Mouse (Mus musculus) forebrain, embryonic 10.5 days (tissue): Measurements from ENCODE around the gene Nod2. TPM values are rescaled to one million over a fixed set of nuclear protein-coding genes. Genes with fewer than 3 reads are reported as not detected.
A peak's percentile ranks its signal among the peaks of the same experiment; 100 is the strongest.

Experiments used
- DNase-seq: peaks from one replicate; pipeline ENCODE4 v3.0.0-alpha.2; 2017; ENCODE audit warnings: low spot score; ENCODE audit errors: extremely low spot score
- H3K27ac ChIP-seq: fragments of 300-500 bp; sonication (generic); 2 replicates; pipeline ENCODE4 v1.5.1; 2016; ENCODE audit warnings: mild to moderate bottlenecking
- H3K27me3 ChIP-seq: fragments of 300-500 bp; sonication (generic); 2 replicates; pipeline ENCODE4 v1.6.1; 2016; ENCODE audit warnings: mild to moderate bottlenecking; ENCODE audit not compliant: poor library complexity, severe bottlenecking
- H3K36me3 ChIP-seq: fragments of 300-500 bp; sonication (generic); replicated peaks from 2 replicates; pipeline ENCODE4 v1.6.1; 2016; ENCODE audit warnings: mild to moderate bottlenecking, moderate library complexity
- H3K4me1 ChIP-seq: fragments of 300-500 bp; sonication (generic); 2 replicates; pipeline ENCODE4 v1.6.1; 2016
- H3K4me3 ChIP-seq: fragments of 300-500 bp; sonication (generic); 2 replicates; pipeline ENCODE4 v1.5.1; 2016; ENCODE audit warnings: mild to moderate bottlenecking, moderate library complexity
- H3K9me3 ChIP-seq: fragments of 300-500 bp; sonication (generic); 2 replicates; pipeline ENCODE4 v1.6.1; 2016; ENCODE audit warnings: mild to moderate bottlenecking, moderate library complexity
- WGBS: fragments of 180-500 bp; shearing (Covaris S2); methylation state at CpG from one replicate; pipeline ENCODE4 v1.1.7; 2016; 5-methylcytosine and 5-hydroxymethylcytosine counted together
- polyA plus RNA-seq: library from polyadenylated mRNA; unstranded; fragments of >200 nt; fragmentation: Nextera tagmentation; extraction: Ambion mirVana; gene quantifications from 2 replicates; pipeline ENCODE4 v1.2.1, GENCODE M21; 2016

Nod2 gene
- polyA plus RNA-seq: 0.07 and 0.20 TPM in 2 replicates

- DNase-seq: peak; percentile 75
- WGBS: 8% methylated on average over 33 of the region's 33 CpGs
- H3K9me3 ChIP-seq: no peaks in the 10 kb centered on the region
- H3K4me3 ChIP-seq: peak within 1 kb of the TSS; percentile 58
- H3K36me3 ChIP-seq: no peaks in the 10 kb centered on the region
- H3K4me1 ChIP-seq: peaks cover 19% of the 10 kb centered on the region
- peaks cover 40% of the 10 kb centered on the region for H3K27me3 ChIP-seq
- H3K27ac ChIP-seq: 0 out of 2 replicates have a peak within 1 kb of the TSS, but pooled peaks have one; percentile 44
Measured at GRCm38 (mm10) chr8:88646837-88647778, at the start of gene Nod2. Gene Nod2, plus strand, starts transcription at chr8:88647315.

GRCm38 (mm10) chr8:88598578-88598977 is 48.5 kb upstream of the Nod2 start:
- Histone ChIP-seq H3K9me3 (peaks cover 15% of the 10 kb centered on the region), H3K4me3 (no peak overlapping the region), H3K36me3 (0 out of 2 replicates have a peak, but pooled peaks cover 7% of the 10 kb centered on the region), H3K27ac (peak overlapping the region; percentile 56), H3K4me1 (peaks cover 35% of the 10 kb centered on the region), H3K27me3 (no peaks in the 10 kb centered on the region)
- 81% methylated on average over 5 of the region's 5 CpGs for WGBS
- no peak for DNase-seq

- H3K36me3 ChIP-seq: 0 out of 2 replicates have a peak, but pooled peaks cover 4% of the 10 kb centered on the region
- no peak for DNase-seq
- H3K4me3 ChIP-seq: no peak overlapping the region
- peaks cover 15% of the 10 kb centered on the region for H3K9me3 ChIP-seq
- no peaks in the 10 kb centered on the region for H3K27me3 ChIP-seq
- H3K27ac ChIP-seq: no peak overlapping the region
- WGBS: 93% methylated on average over 7 of the region's 7 CpGs
- H3K4me1 ChIP-seq: peaks cover 38% of the 10 kb centered on the region
Measured at GRCm38 (mm10) chr8:88599491-88599890, 47.6 kb upstream of the Nod2 start.

GRCm38 (mm10) chr8:88603446-88603989 is 43.6 kb upstream of the Nod2 start:
- Histone ChIP-seq H3K27me3 (no peaks in the 10 kb centered on the region), H3K27ac (peak overlapping the region; percentile 83), H3K9me3 (peaks cover 15% of the 10 kb centered on the region), H3K4me3 (peak overlapping the region; percentile 46), H3K36me3 (0 out of 2 replicates have a peak, but pooled peaks cover 4% of the 10 kb centered on the region), H3K4me1 (peaks cover 42% of the 10 kb centered on the region)
- DNase-seq: peak; percentile 34
- 4% methylated on average over 10 of the region's 10 CpGs for WGBS

- peak; percentile 97 for DNase-seq
- Histone ChIP-seq H3K36me3 (0 out of 2 replicates have a peak, but pooled peaks cover 4% of the 10 kb centered on the region), H3K9me3 (peaks cover 15% of the 10 kb centered on the region), H3K4me3 (peak overlapping the region; percentile 46), H3K27me3 (no peaks in the 10 kb centered on the region), H3K27ac (peak overlapping the region; percentile 83), H3K4me1 (peaks cover 48% of the 10 kb centered on the region)
- 5% methylated on average over 20 of the region's 20 CpGs for WGBS
Measured at GRCm38 (mm10) chr8:88604065-88605038, 42.8 kb upstream of the Nod2 start.

GRCm38 (mm10) chr8:88605361-88606040 is 41.6 kb upstream of the Nod2 start:
- H3K4me1 ChIP-seq: peaks cover 58% of the 10 kb centered on the region
- H3K4me3 ChIP-seq: no peak overlapping the region
- H3K36me3 ChIP-seq: 0 out of 2 replicates have a peak, but pooled peaks cover 4% of the 10 kb centered on the region
- H3K27me3 ChIP-seq: no peaks in the 10 kb centered on the region
- H3K27ac ChIP-seq: peak overlapping the region; percentile 83
- 49% methylated on average over 13 of the region's 13 CpGs for WGBS
- peaks cover 15% of the 10 kb centered on the region for H3K9me3 ChIP-seq
- DNase-seq: no peak

GRCm38 (mm10) chr8:88609036-88609435 is 38.1 kb upstream of the Nod2 start:
- Histone ChIP-seq H3K27ac (no peak overlapping the region), H3K4me3 (no peak overlapping the region), H3K36me3 (no peaks in the 10 kb centered on the region), H3K27me3 (0 out of 2 replicates have a peak, but pooled peaks cover 7% of the 10 kb centered on the region), H3K9me3 (no peaks in the 10 kb centered on the region), H3K4me1 (peaks cover 48% of the 10 kb centered on the region)
- 81% methylated on average over 8 of the region's 8 CpGs for WGBS
- DNase-seq: no peak

GRCm38 (mm10) chr8:88610271-88610670 is 36.8 kb upstream of the Nod2 start:
- Histone ChIP-seq H3K27ac (no peak overlapping the region), H3K9me3 (no peaks in the 10 kb centered on the region), H3K4me3 (no peak overlapping the region), H3K36me3 (no peaks in the 10 kb centered on the region), H3K27me3 (peaks cover 7% of the 10 kb centered on the region; the same call in 1 of the 2 replicates), H3K4me1 (peaks cover 36% of the 10 kb centered on the region)
- WGBS: 73% methylated on average over 6 of the region's 6 CpGs
- no peak for DNase-seq

- no peak overlapping the region for H3K27ac ChIP-seq
- DNase-seq: no peak
Measured at GRCm38 (mm10) chr8:88614981-88615380, 32.1 kb upstream of the Nod2 start.

GRCm38 (mm10) chr8:88618612-88619011 is 28.5 kb upstream of the Nod2 start:
- Histone ChIP-seq H3K27me3 (peaks cover 36% of the 10 kb centered on the region), H3K9me3 (no peaks in the 10 kb centered on the region), H3K36me3 (no peaks in the 10 kb centered on the region), H3K27ac (no peak overlapping the region), H3K4me3 (no peak overlapping the region), H3K4me1 (peaks cover 3% of the 10 kb centered on the region; the same call in 1 of the 2 replicates)
- no peak for DNase-seq
- 85% methylated on average over 5 of the region's 5 CpGs for WGBS

More at GRCm38 (mm10) chr8:88614981-88615380, 32.1 kb upstream of the Nod2 start:
- H3K4me3 ChIP-seq: no peak overlapping the region
- peaks cover 9% of the 10 kb centered on the region for H3K4me1 ChIP-seq
- no peaks in the 10 kb centered on the region for H3K36me3 ChIP-seq
- H3K9me3 ChIP-seq: no peaks in the 10 kb centered on the region
- 85% methylated on average over 5 of the region's 5 CpGs for WGBS
- H3K27me3 ChIP-seq: peaks cover 13% of the 10 kb centered on the region

- Histone ChIP-seq H3K9me3 (no peaks in the 10 kb centered on the region), H3K27ac (no peak overlapping the region), H3K4me3 (no peak overlapping the region), H3K4me1 (peaks cover 3% of the 10 kb centered on the region; the same call in 1 of the 2 replicates), H3K36me3 (no peaks in the 10 kb centered on the region), H3K27me3 (peaks cover 45% of the 10 kb centered on the region)
- 78% methylated on average over 3 of the region's 3 CpGs for WGBS
- no peak for DNase-seq
Measured at GRCm38 (mm10) chr8:88619513-88619912, 27.6 kb upstream of the Nod2 start.
